ENCODE assay signal across 8 mouse cellular contexts in the genomic region with DNA sequence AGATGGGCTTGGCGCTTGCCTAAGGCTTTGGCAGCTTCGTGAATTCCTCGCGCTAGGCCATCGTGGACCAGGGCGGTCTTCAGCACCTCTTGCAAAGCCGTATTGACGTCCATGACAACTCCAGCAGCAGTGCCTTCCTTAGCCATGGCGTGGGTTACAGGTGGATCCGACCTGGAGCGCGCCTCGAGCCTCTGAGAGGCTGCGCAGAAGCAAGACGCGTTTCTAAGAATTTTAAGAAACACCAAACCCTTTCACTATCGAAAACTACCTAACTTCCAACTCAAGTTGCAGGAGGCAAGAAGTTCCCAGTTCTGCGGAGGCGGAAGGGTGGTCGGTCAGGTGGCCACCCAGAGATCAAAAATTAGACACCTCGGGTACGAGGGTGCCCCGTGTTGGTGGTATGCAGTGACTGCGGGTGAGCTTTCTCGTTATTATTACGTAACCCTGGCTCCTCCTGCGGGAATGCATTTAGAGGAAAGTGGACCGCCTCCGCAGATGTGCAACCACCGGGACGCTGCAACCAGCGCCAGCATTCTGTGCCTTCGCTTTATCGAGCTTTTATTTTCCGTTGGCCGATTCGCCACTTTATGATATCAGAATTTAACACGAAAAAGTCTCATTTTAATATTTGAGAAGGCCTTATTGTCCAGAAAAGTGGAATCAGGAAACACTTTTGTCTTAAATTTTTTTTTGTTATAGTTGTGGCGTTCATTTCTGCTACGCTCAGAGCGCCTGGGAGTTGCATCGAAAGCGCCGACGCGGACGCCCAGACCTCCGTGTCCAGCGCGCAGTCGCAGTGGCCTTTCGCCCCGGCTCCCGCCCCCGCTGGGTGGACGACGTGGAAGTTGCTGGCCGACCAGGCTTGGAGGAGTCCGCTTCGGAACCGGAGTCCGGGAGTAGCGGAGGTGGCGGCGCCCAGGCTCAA. TPM values are rescaled to one million over a fixed set of nuclear protein-coding genes. Genes with fewer than 3 reads are reported as not detected.
A peak's percentile ranks its signal among the peaks of the same experiment; 100 is the strongest.
DNase-seq lines count a peak whose midpoint lies in the region; ATAC-seq lines count a peak whose summit lies in the region.

Gene Arl1 (plus strand): TSS at position 288 of the 925 bp plus-strand sequence.

- H3K9ac ChIP-seq in heart, embryonic 14.5 days (ENCODE audit: low read length), result peak within 1 kb of the TSS; percentile 98
- peak within 1 kb of the TSS; percentile 89 for H3K9ac ChIP-seq in liver, embryonic 13.5 days
- peak within 1 kb of the TSS; percentile 99 for H3K9ac ChIP-seq in stomach, embryonic 16.5 days (ENCODE audit: low read length)

- H3K27ac ChIP-seq in brown adipose tissue, adult 24 weeks (replicated peaks; ENCODE audit: low read depth, low read length), result peak within 1 kb of the TSS; percentile 81
- H3K27ac ChIP-seq in heart, embryonic 14.5 days (replicated peaks in 1 of 2; ENCODE audit: control insufficient read depth in 1 of 2, insufficient read depth in 1 of 2, low read depth in 2 of 2, low read length in 2 of 2), result peak within 1 kb of the TSS; percentile 82 to 84
- H3K27ac ChIP-seq in liver, embryonic 13.5 days, result peak within 1 kb of the TSS; percentile 75
- H3K27ac ChIP-seq in stomach, embryonic 16.5 days (ENCODE audit: low read length), result peak within 1 kb of the TSS; percentile 92

- peak; percentile 87 for DNase-seq in CD4-positive, CD25-positive, alpha-beta regulatory T cell, adult 2 months (ENCODE audit: low read depth, low spot score)
- DNase-seq in fat pad, adult 2 months (ENCODE audit: extremely low read depth, low read depth, low spot score), result peak; percentile 67
- DNase-seq in kidney, postnatal 14 days, result peak; percentile 95
- DNase-seq in liver, embryonic 13.5 days, result peak; percentile 82
- peak; percentile 93 for DNase-seq in neural tube, embryonic 10.5 days (ENCODE audit: extremely low spot score, low spot score)

- H3K4me2 ChIP-seq in heart, embryonic 14.5 days (ENCODE audit: low read length), result peak within 1 kb of the TSS; percentile 95
- H3K4me2 ChIP-seq in liver, embryonic 13.5 days, result peak within 1 kb of the TSS; percentile 92
- peak within 1 kb of the TSS; percentile 93 for H3K4me2 ChIP-seq in stomach, embryonic 16.5 days (ENCODE audit: low read depth, low read length)

- H3K9me3 ChIP-seq in heart, embryonic 14.5 days (ENCODE audit: control insufficient read depth, low read length), result no peaks in the 10 kb centered on the region
- H3K9me3 ChIP-seq in liver, embryonic 13.5 days (replicated peaks), result no peaks in the 10 kb centered on the region
- H3K9me3 ChIP-seq in stomach, embryonic 16.5 days (replicated peaks; ENCODE audit: control insufficient read depth, low read length), result no peaks in the 10 kb centered on the region

- no peaks in the 10 kb centered on the region for H3K27me3 ChIP-seq in heart, embryonic 14.5 days (ENCODE audit: control insufficient read depth, insufficient read depth, low read length)
- H3K27me3 ChIP-seq in liver, embryonic 13.5 days, result 0 out of 2 replicates have a peak, but pooled peaks cover 3% of the 10 kb centered on the region
- H3K27me3 ChIP-seq in stomach, embryonic 16.5 days (ENCODE audit: control insufficient read depth, insufficient read depth, low read length), result no peaks in the 10 kb centered on the region

- H3K4me1 ChIP-seq in brown adipose tissue, adult 24 weeks (ENCODE audit: control insufficient read depth, insufficient read depth, insufficient read length, low read length), result peaks cover 9% of the 10 kb centered on the region; the same call in 1 of the 2 replicates
- peaks cover 6 to 11% of the 10 kb centered on the region in 2 experiments for H3K4me1 ChIP-seq in heart, embryonic 14.5 days (ENCODE audit: control insufficient read depth in 2 of 2, insufficient read depth in 2 of 2, low read length in 2 of 2)
- H3K4me1 ChIP-seq in liver, embryonic 13.5 days (replicated peaks), result peaks cover 19% of the 10 kb centered on the region
- H3K4me1 ChIP-seq in stomach, embryonic 16.5 days (ENCODE audit: control insufficient read depth, insufficient read depth, low read length), result peaks cover 13% of the 10 kb centered on the region

- peaks cover 2% of the 10 kb centered on the region; the same call in 1 of the 2 replicates for H3K36me3 ChIP-seq in heart, embryonic 14.5 days (ENCODE audit: control insufficient read depth, insufficient read depth, low read length)
- H3K36me3 ChIP-seq in liver, embryonic 13.5 days, result peaks cover 4% of the 10 kb centered on the region; the same call in 1 of the 2 replicates
- H3K36me3 ChIP-seq in stomach, embryonic 16.5 days (ENCODE audit: control insufficient read depth, insufficient read depth, low read length), result no peaks in the 10 kb centered on the region

- under 1% methylated on average over 65 of the region's 65 CpGs for WGBS in heart, embryonic 14.5 days
- under 1% methylated on average over 65 of the region's 65 CpGs for WGBS in liver, embryonic 13.5 days (ENCODE audit: insufficient replicate concordance)
- under 1% methylated on average over 65 of the region's 65 CpGs for WGBS in stomach, embryonic 16.5 days

- peak within 1 kb of the TSS; percentile 92 for H3K4me3 ChIP-seq in brown adipose tissue, adult 24 weeks (ENCODE audit: insufficient read depth, low read depth, low read length)
- H3K4me3 ChIP-seq in heart, embryonic 14.5 days (ENCODE audit: control insufficient read depth in 1 of 2, insufficient read depth in 1 of 2, low read depth in 1 of 2, low read length in 2 of 2), result peak within 1 kb of the TSS; percentile 92 to 99
- H3K4me3 ChIP-seq in liver, embryonic 13.5 days (replicated peaks), result peak within 1 kb of the TSS; percentile 94
- peak within 1 kb of the TSS; percentile 99 for H3K4me3 ChIP-seq in stomach, embryonic 16.5 days (replicated peaks; ENCODE audit: low read length)

- peak; percentile 91 for ATAC-seq in heart, embryonic 14.5 days (ENCODE audit: insufficient number of reproducible peaks, insufficient read depth, low FRiP score, low read depth)
- ATAC-seq in liver, embryonic 13.5 days (ENCODE audit: low read depth), result peak; percentile 88
- ATAC-seq in stomach, embryonic 16.5 days (ENCODE audit: insufficient read depth, low FRiP score), result peak; percentile 95

RNA-seq across cellular contexts. Expression of gene Arl1, which starts in this region (rescaled TPM):
- polyA plus RNA-seq in brown adipose tissue, adult 24 weeks (2012; ENCODE audit: insufficient read depth, insufficient read length, missing spikeins), result 95.2 and 103 TPM in 2 replicates
- polyA plus RNA-seq in heart, embryonic 14.5 days (2014; fragmentation: Nextera tagmentation; extraction: Ambion mirVana), result 141 and 153 TPM in 2 replicates
- 71.7 and 85.0 TPM in 2 replicates for polyA plus RNA-seq in liver, embryonic 13.5 days (2015; fragmentation: Nextera tagmentation; extraction: Ambion mirVana)
- 212 and 213 TPM in 2 replicates for polyA plus RNA-seq in stomach, embryonic 16.5 days (2015; fragmentation: Nextera tagmentation; extraction: Ambion mirVana)

Comparison
In these comparisons a context has a peak if more than half of its experiments do, and no peak if none do; other contexts are left out.
1. Peak in every context shown above with its lines: DNase-seq, ATAC-seq, H3K4me3 ChIP-seq and H3K27ac ChIP-seq.